Mouse (Mus musculus) neural tube, embryonic 14.5 days (tissue): ENCODE measurements around the gene Slc22a6. TPM values are rescaled to one million over a fixed set of nuclear protein-coding genes. Genes with fewer than 3 reads are reported as not detected.
A peak's percentile ranks its signal among the peaks of the same experiment; 100 is the strongest.

ENCODE experiments used
- ATAC-seq: fragments of 200-750 bp; cut with Nextera tagmentation; 2 replicates; pipeline ENCODE4 v1.8.0; 2017; ENCODE audit warnings: low read depth, mild to moderate bottlenecking, moderate TSS enrichment, moderate library complexity
- H3K27ac ChIP-seq: fragments of 300-500 bp; sonication (generic); 2 replicates; pipeline ENCODE4 v1.5.1; 2014; ENCODE audit warnings: low read depth, mild to moderate bottlenecking, control low read depth, low read length, moderate library complexity, mixed read lengths
- H3K27me3 ChIP-seq: fragments of 300-500 bp; sonication (generic); 2 replicates; pipeline ENCODE4 v1.6.1; 2014; ENCODE audit warnings: low read length; ENCODE audit not compliant: control insufficient read depth, insufficient read depth
- H3K36me3 ChIP-seq: fragments of 300-500 bp; sonication (generic); 2 replicates; pipeline ENCODE4 v1.6.1; 2014; ENCODE audit warnings: low read length, mixed read lengths; ENCODE audit not compliant: control insufficient read depth, insufficient read depth
- H3K4me1 ChIP-seq: fragments of 300-500 bp; sonication (generic); 2 replicates; pipeline ENCODE4 v1.6.1; 2014; ENCODE audit warnings: low read length; ENCODE audit not compliant: control insufficient read depth, insufficient read depth
- H3K4me2 ChIP-seq: fragments of 300-500 bp; sonication (generic); 2 replicates; pipeline ENCODE4 v1.6.1; 2014; ENCODE audit warnings: mild to moderate bottlenecking, low read depth, low read length, control low read depth
- H3K4me3 ChIP-seq: fragments of 300-500 bp; sonication (generic); 2 replicates; pipeline ENCODE4 v1.5.1; 2014; ENCODE audit warnings: low read depth, low read length, control low read depth, mixed read lengths
- H3K9ac ChIP-seq: fragments of 300-500 bp; sonication (generic); replicated peaks from 2 replicates; pipeline ENCODE4 v1.6.1; 2014; ENCODE audit warnings: low read depth, mild to moderate bottlenecking, control low read depth, low read length, mixed read lengths
- H3K9me3 ChIP-seq: fragments of 300-500 bp; sonication (generic); 2 replicates; pipeline ENCODE4 v1.6.1; 2016; ENCODE audit warnings: low read length; ENCODE audit not compliant: control insufficient read depth
- WGBS: fragments of 180-500 bp; shearing (Covaris S2); extraction: QIAGEN DNeasy Blood & Tissue Kit; methylation state at CpG from one replicate; pipeline ENCODE4 v1.1.7; 2014; 5-methylcytosine and 5-hydroxymethylcytosine counted together
- polyA plus RNA-seq: library from polyadenylated mRNA; unstranded; fragments of >200 nt; fragmentation: Nextera tagmentation; extraction: Ambion mirVana; gene quantifications from 2 replicates; pipeline ENCODE4 v1.2.1, GENCODE M21; 2014

The Slc22a6 gene
- polyA plus RNA-seq = 1.8 TPM in 1 of 2 replicates, not detected in the other

DNA sequence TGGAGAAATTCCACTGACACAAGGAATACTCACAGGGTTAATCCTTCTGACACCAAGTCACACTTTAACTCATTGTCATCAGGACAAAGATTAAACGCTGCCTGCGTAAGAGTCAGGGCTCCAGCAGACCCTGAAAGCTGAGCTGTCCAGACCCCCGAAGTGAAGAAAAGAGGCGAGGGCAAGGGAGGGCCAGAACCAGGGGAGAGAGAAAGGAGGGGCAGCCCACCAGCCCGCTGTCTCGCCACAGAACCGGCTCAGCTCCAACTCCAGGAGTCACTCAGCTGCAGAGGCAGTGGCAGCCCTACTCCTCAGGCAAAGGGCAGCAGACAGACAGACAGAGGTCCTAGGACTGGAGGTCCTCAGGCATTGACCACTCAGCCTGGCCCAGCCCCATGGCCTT is at the start of gene Slc22a6:
Gene Slc22a6 (plus strand): TSS at position 136 of the 400 bp plus-strand sequence.
- no peaks in the 10 kb centered on the region for H3K36me3 ChIP-seq
- H3K27me3 ChIP-seq = no peaks in the 10 kb centered on the region
- H3K4me2 ChIP-seq = no peak within 1 kb of the TSS
- H3K4me3 ChIP-seq = no peak within 1 kb of the TSS
- no peak within 1 kb of the TSS for H3K27ac ChIP-seq
- ATAC-seq = no peak
- no peak within 1 kb of the TSS for H3K9ac ChIP-seq
- H3K9me3 ChIP-seq = no peaks in the 10 kb centered on the region
- H3K4me1 ChIP-seq = no peaks in the 10 kb centered on the region
- 32% methylated on average over 7 of the region's 7 CpGs for WGBS

GRCm38 (mm10) chr19:8569453-8569863 is 48.4 kb upstream of the Slc22a6 start:
- Histone ChIP-seq H3K4me2 (peak overlapping the region; percentile 45; the same call in 1 of the 2 replicates), H3K27me3 (no peaks in the 10 kb centered on the region), H3K9me3 (no peaks in the 10 kb centered on the region), H3K4me1 (no peaks in the 10 kb centered on the region), H3K27ac (no peak overlapping the region), H3K36me3 (no peaks in the 10 kb centered on the region), H3K9ac (0 out of 2 replicates have a peak overlapping the region, but pooled peaks have one; percentile 18), H3K4me3 (no peak overlapping the region)
- peak; percentile 56; the same call in 1 of the 2 replicates for ATAC-seq
- WGBS = 6% methylated on average over 14 of the region's 14 CpGs

GRCm38 (mm10) chr19:8570341-8571040 is 47.3 kb upstream of the Slc22a6 start:
- Histone ChIP-seq H3K27ac (no peak overlapping the region), H3K4me2 (no peak overlapping the region), H3K9me3 (no peaks in the 10 kb centered on the region), H3K4me1 (no peaks in the 10 kb centered on the region), H3K9ac (no peak overlapping the region), H3K27me3 (no peaks in the 10 kb centered on the region), H3K4me3 (no peak overlapping the region), H3K36me3 (no peaks in the 10 kb centered on the region)
- no peak for ATAC-seq
- WGBS = 76% methylated on average over 2 of the region's 2 CpGs

DNA sequence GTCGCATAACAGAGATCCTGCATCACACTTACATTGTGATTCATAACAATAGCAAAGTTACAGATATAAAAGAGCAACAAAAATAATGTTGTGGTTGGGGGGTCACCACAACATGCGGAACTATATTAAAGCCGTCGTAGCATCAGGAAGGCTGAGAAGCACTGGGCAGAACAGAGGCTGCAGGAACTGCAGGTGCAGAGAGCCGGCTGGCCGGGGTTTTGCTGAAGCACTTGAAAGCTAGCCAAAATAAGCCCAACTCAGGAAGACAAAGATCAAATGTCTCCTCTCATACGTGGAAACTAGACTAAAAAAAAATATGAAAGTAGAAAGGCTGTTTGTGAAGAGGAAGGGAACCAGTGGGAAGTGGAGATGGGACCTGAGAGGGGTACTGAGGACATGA is 46.1 kb upstream of the Slc22a6 start:
- no peak for ATAC-seq
- 72% methylated on average over 7 of the region's 7 CpGs for WGBS
- Histone ChIP-seq H3K9me3 (no peaks in the 10 kb centered on the region), H3K9ac (no peak overlapping the region), H3K27me3 (no peaks in the 10 kb centered on the region), H3K4me1 (no peaks in the 10 kb centered on the region), H3K4me2 (no peak overlapping the region), H3K4me3 (no peak overlapping the region), H3K27ac (no peak overlapping the region), H3K36me3 (no peaks in the 10 kb centered on the region)

DNA sequence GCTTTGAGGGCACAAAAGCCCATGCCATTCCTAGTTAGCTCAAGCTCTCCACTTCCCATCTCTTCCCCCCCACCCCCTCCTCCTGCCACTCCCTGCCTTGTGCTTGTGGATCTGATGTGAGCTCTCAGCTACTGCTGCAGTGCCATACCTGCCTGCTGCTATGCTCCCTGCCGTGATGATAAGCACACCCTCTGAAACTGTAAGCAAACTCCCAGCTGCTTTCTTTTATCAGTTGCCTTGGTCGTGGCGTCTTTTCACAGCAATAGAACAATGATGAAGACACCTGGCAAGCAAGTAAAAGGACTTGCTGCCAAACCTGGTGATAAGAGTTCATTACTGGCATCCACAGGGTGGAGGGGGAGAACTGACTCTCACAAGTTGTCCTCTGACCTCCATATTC is 45.4 kb upstream of the Slc22a6 start:
- WGBS = 58% methylated on average over 3 of the region's 3 CpGs
- no peak for ATAC-seq
- H3K4me1 ChIP-seq = no peaks in the 10 kb centered on the region

DNA sequence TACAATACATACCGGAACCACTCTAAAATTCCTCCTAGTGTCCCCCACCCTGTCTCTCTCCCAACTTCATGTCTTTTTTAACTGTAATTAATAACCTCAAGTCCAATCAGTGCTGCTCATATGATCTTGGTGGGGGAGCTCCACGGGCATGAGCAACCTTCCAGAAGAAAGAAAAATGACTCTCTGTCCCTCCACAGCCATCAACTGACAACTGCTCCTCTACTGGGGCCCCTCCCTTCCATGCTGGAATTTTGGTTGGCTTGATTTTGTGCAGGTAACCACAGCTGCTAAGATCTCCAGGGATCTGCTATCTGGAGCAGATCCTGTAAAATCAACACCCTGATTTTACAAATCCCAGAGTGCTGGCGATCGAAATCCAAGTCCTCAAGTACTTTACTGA is 40.4 kb upstream of the Slc22a6 start:
- H3K4me1 ChIP-seq = 0 out of 2 replicates have a peak, but pooled peaks cover 3% of the 10 kb centered on the region
- no peaks in the 10 kb centered on the region for H3K36me3 ChIP-seq
- H3K27me3 ChIP-seq = no peaks in the 10 kb centered on the region
- H3K9me3 ChIP-seq = no peaks in the 10 kb centered on the region
- no peak overlapping the region for H3K9ac ChIP-seq
- WGBS = 93% methylated on average over 4 of the region's 4 CpGs
- no peak overlapping the region for H3K27ac ChIP-seq
- H3K4me2 ChIP-seq = no peak overlapping the region
- no peak overlapping the region for H3K4me3 ChIP-seq
- ATAC-seq = no peak

More for the DNA sequence above, 45.4 kb upstream of the Slc22a6 start:
- H3K9ac ChIP-seq = no peak overlapping the region
- no peak overlapping the region for H3K4me3 ChIP-seq
- H3K4me2 ChIP-seq = no peak overlapping the region
- no peak overlapping the region for H3K27ac ChIP-seq
- no peaks in the 10 kb centered on the region for H3K27me3 ChIP-seq
- no peaks in the 10 kb centered on the region for H3K9me3 ChIP-seq
- H3K36me3 ChIP-seq = no peaks in the 10 kb centered on the region

- Histone ChIP-seq H3K4me1 (0 out of 2 replicates have a peak, but pooled peaks cover 3% of the 10 kb centered on the region), H3K9ac (0 out of 2 replicates have a peak overlapping the region, but pooled peaks have one; percentile 12), H3K27me3 (no peaks in the 10 kb centered on the region), H3K27ac (no peak overlapping the region), H3K4me2 (peak overlapping the region; percentile 52), H3K36me3 (no peaks in the 10 kb centered on the region), H3K4me3 (peak overlapping the region; percentile 20), H3K9me3 (no peaks in the 10 kb centered on the region)
- WGBS = 8% methylated on average over 24 of the region's 24 CpGs
- ATAC-seq = peak; percentile 81
These were observed 39.4 kb upstream of the Slc22a6 start for GRCm38 (mm10) chr19:8578293-8578969.

DNA sequence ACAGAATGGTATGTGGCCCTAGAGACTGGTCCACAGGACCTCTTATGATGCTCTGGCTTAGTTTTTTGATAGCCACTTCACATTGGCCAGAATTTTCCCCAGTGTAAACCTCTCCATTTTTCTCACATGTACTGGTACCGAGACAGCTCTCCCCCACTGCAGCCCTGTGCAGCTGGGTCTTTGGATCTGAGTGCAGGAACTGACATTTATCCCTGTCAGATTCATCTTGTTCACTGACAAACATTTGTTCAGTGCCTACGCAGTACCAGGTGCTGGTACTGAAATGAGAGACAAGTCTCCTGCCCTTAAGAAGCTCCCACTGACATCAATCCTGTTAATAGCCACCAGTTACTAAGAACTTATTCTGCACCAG is 38.9 kb upstream of the Slc22a6 start:
- H3K27me3 ChIP-seq = no peaks in the 10 kb centered on the region
- H3K9me3 ChIP-seq = no peaks in the 10 kb centered on the region
- 57% methylated on average over 2 of the region's 2 CpGs for WGBS
- no peak overlapping the region for H3K9ac ChIP-seq
- peak overlapping the region; percentile 20 for H3K4me3 ChIP-seq
- H3K27ac ChIP-seq = no peak overlapping the region
- 0 out of 2 replicates have a peak, but pooled peaks have one; percentile 14 for ATAC-seq
- H3K36me3 ChIP-seq = no peaks in the 10 kb centered on the region
- peak overlapping the region; percentile 52; the same call in 1 of the 2 replicates for H3K4me2 ChIP-seq
- 0 out of 2 replicates have a peak, but pooled peaks cover 3% of the 10 kb centered on the region for H3K4me1 ChIP-seq

DNA sequence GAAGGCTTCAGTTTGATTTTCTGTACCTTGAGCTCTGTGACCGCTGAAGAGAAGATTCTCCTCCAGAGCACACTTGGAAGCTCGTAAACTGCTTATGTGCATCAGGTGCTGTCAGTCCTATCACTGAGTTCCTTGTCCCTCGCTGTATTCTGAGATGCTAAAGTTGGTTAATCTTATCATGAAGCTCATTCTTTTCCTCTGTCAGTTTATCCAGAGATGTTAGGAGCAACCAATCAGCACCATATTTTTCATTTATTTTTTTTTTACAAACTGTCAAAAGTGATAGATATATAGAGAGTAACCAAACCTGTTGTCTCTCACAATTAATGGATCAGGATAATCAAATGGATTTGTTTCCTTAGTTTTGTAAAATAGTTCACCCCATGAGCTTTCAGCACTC is 32.5 kb upstream of the Slc22a6 start:
- no peak overlapping the region for H3K4me3 ChIP-seq
- H3K9me3 ChIP-seq = no peaks in the 10 kb centered on the region
- no peak for ATAC-seq
- 90% methylated on average over 3 of the region's 3 CpGs for WGBS
- H3K27ac ChIP-seq = no peak overlapping the region
- H3K9ac ChIP-seq = no peak overlapping the region
- no peaks in the 10 kb centered on the region for H3K4me1 ChIP-seq
- no peaks in the 10 kb centered on the region for H3K27me3 ChIP-seq
- no peak overlapping the region for H3K4me2 ChIP-seq
- no peaks in the 10 kb centered on the region for H3K36me3 ChIP-seq
